Mouse (Mus musculus) left cerebral cortex, adult 18-20 months (tissue): ENCODE measurements at regions not wholly inside any gene's neighbourhood (a gene's known extent, or its start where the extent isn't known, plus 50 kb on each side); places are given as distances from the start of the nearest gene placed in this dataset.

Experiments used
- DNase-seq, 2 experiments: peaks; one replicate each; pipeline ENCODE4 v3.0.0; 2021 to 2022; ENCODE audit warnings: low spot score in 2 of 2, mixed read lengths in 1 of 2

DNA sequence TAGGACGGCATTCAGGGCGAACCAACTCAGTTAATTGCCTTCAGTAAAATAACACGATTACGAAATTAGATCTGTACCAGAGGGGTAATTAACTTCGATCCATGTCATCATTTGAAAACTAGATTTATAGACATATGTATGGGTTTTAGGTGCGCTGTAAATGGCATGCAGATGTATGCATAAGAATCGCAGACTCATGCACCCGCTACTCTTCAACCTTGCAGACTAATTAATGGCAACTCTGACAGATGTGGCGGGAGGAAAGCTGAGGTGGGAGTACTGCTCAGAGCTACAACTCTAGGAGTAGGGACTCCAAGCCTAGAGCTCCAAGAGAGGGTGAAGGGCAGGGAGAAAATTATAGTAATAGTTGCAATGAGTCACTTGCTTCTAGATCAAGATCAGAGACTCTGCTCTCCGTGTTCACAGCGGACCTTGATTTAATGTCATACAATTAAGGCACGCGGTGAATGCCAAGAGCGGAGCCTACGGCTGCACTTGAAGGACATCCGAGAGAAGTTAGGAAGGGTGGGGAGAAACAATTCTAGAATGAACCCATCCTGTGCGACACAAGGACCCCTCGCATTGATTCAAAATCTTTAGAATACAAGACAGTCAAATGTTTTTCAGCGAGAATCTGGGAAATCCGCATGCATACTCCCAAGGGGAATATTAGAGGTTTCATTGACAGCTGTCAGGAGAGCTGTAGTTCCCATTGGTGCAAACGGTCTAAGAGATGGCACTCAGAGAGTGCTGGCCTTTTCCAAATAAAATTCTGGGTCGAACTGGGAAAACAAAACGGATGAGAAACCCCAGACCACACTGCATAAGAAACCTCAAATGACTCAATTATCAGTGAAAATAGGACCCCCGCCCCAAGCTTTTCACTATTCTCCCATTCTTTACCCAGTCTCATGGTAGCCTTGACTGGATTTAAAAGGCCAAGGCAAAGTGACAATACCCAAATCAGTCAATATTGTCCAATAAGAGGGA is 152.6 kb upstream of the Cypt12 start:
- no peak for DNase-seq

DNA sequence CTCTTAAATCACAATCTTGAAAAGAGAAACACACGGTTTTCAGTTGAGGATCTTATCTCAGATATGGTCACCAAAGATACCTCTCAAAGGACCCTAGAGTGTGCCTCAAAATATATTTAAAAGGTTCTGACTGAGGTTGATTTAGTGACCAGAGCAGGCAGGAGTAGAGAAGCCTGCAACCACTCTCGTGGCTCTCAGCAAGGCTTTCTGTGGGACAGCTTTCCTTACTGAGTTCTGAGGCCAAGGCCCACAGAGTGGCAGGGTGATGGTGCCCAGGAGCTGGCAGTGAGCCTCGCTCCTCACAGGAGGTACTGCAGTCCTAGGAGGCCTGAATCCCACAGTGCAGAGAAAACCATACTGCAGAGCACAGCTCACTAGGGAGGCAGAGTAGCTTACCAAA is 151.4 kb upstream of the Cypt12 start:
- DNase-seq, result no peak

DNA sequence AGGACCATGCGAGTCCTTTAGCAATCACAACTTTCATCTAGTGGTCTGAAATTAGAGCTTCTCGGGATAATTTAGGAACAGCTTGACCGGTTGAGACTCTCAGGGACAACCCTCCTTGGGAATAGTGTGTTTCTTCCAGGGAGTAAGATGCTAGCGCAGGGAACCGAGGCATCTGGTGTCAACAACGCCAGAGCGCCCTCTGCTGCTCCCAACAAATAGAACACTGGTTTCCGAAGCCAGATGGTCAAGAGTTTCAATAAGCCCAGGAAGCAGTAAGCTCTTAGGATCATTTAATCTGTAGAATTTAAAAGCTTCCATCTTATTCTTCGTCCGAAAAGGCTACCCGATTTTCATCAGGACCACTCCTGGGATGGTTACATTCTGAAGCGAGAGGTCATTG is 149.8 kb upstream of the Cypt12 start:
- DNase-seq, result peak; percentile 85 to 86

DNA sequence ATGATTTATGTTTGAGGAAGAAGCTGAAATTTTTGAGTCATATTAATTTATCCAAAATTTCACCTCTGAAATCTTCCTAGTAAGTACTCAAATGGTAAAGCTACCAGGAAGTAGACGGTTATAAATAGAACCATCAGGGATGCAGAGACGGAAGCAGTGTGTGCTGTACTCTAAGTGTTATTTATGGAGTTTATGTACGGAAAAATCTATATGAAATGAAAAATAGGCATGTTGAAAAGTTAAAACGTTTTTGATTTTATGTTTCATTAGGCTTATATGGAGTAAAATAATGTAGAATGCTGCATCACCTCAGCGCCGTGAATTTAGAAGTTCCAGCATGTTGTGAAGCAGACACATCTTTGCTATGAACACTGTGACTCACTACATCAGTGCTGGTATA is 149.1 kb upstream of the Cypt12 start:
- DNase-seq, result no peak

DNA sequence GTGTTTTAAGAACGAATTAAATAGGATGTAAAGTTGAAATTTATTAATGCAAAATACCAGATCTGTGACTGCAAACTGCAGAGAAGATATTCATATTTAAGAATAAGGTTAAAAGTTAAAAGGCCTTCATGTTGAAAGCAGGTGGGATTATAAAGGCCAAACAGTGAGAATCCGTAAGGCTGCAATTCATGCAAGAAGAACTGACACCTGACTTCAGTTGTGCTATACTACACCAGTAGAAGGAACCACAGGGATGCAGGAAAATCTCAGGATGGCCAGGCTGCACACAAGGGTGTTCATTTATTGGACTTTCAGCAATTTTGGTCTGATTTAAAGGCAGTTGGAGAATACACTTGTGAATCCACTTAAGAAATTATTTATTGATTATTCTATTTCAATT is 147.4 kb upstream of the Cypt12 start:
- DNase-seq, result no peak

DNA sequence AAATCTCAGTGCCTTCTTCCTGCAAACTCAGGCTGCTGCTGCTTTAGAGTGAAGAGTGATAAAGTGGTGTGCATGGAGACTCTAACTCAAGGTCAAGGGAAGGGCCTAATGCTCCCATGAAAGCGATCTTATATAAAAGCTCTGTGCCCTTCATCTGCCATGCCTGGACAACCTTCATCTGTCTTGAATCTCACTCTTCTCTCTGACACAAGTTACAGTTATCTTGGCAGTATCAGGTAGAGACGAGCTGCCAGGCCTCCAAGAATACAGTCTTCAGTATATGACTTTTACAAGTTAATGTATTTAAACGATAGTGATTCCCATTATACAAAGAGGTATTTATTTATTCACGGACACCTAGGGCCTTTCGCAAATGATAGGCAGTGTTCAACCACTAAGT is 146.7 kb upstream of the Cypt12 start:
- DNase-seq, result no peak

DNA sequence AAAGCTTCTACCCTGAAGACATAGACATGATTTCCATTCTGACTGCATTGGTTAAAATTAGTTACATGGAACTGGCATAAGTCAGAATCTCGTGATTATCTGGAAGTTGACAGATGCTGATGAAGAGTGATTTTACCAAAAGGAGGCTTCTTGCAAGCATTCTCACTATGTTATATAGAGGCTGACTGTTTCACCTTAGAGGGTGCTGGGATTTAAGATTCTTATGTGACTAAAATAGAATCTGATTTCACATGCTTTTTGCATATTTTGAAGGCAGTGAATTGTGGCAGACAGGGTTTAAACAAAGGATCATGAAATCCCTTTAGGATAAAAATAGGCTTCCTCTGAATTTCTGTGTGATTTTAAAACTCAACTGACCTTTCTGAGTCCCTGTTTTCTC is 143.0 kb upstream of the Cypt12 start:
- DNase-seq, result no peak

DNA sequence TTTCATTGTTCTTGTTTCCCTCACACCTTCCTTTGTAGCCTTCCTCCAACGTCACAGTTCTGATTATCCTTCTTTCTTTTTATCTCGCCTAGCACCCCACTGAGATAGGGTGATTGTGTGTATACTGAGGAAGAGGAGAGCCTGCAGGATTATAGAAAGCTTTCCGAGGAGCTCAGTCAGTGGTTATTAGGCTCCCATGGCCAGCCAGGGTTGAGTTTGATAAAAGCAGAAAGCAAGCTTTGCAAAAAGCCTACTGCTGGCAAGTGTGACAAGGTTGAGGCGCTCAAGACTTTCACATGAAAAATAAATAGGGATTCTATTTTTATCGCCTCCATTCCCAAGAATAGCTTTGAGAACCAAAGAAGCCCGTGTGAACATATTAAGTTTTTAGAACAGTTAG is 136.9 kb upstream of the Cypt12 start:
- DNase-seq, result no peak

DNA sequence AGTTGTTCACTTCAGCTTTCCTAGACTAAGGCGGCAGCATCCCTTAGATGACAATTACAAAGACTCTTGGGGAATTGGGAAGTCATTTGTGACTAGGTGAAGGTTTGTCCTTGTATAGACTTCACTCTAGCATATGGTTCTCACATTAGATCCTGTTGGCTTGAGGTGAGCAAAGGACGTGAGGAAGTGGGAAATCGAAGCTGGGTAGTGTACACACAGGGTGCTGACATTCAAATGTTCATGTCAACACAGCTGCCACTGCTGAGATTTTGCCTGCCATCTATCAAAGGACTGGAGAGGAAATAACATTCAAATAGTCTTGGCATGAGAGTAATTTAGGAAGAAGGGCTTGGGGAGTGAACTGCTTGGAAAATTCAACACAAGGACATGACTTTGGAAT is 124.0 kb upstream of the Cypt12 start:
- DNase-seq, result no peak

DNA sequence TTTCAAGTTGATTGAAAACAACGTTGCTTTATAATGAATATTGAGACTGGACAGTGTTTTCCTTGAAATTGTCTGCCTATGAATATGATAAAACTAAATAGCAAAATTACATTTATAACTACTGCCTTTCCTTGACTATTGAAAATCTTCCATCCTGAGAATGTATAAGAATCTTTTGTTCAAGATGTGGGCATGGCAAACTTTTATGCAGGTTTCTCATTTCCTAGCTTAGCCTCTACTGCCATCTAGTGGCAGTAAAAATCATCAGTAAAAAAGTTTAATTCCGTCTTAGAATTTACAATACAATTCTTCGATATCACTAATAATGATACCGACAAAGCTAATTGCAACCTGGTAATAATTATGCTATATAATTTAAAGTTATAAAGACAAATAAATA is 123.5 kb upstream of the Cypt12 start:
- DNase-seq, result no peak

DNA sequence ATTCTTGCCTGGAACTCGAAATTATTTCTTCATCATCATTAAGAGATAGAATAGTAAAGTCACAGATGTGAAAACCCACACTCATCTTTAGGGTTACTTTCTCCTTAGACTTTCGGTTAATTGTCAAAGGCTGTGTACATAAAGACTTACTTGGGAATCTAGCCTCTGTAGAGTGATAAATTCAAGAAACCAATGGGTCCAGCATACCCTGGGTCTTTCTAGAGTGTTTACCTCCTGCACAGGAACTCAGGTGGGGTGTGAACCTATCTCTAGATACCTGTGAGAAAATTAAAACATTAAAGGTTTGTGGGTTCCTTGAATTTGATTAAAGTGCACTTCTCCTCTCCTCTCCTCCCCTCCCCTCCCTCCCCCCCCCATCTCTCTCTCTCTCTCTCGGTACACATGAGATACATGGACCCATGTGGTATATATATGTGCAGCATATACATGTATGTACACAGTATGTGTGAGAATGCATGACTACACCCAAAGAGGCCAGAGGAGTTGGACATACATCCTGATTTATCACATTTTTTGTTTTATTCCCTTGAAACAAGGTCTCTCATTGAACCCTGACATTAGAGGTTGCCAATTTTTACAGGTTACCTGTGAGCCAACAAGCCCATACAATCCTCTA is 122.8 kb upstream of the Cypt12 start:
- DNase-seq, result no peak

DNA sequence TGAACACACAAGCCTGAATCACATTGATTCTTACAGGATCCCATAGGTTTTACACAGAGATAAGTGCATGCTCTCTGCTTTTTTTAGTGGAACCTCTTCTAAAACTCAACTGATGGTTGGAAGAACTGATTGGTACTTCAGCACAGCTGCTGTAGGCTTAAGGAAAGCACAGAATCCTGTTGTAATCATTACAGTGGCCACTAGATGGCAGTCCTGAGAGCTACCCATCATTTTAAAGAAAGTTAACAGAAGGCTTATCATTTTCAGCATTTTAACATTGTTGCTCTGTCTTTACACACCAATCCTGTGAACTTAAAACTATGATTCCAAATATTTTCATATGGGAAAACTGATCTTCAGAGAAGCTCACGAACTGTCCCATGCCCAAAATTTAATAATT is 113.5 kb upstream of the Cypt12 start:
- DNase-seq, result peak; percentile 83 to 90

DNA sequence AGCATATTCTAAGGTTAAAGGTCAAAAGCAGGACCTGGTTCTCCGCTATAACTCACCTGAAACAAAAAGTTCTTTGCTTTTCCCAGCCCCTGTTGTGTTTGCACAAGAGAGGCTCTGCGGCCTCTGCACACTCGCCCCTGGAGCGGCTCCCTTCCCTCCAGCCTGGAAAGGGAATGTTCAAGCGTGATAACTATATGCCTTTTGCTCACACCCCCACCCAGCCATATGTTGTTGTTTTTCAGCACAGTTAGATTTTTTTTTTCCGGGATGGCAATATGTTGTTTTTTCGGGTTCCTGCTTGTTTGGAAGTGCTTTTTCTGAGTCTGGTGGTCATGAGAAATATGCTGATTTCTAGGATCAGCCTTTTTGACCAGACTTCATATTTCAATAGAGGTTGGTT is 100.6 kb upstream of the Cypt12 start:
- DNase-seq, result peak; percentile 22 to 61

DNA sequence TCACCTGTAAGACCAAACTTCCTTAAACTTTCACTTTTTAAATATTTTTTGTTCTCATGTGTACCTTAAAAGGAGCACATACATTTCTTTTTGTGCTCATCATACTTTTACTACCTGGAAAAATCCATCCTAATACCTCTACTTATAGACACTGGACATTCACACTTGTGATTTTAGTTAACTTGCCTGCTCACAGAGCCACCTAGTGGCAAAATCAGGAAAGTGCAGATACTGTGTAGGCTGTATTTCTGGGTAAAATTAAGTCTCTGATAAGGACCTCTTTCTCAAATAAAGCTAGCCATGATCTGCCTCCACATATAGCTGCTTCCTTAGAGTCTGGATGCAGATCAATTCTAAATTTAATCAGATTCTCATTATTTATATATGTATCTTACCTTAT is 100.0 kb upstream of the Cypt12 start:
- peak in 1 of 2 experiments; percentile 15 for DNase-seq

DNA sequence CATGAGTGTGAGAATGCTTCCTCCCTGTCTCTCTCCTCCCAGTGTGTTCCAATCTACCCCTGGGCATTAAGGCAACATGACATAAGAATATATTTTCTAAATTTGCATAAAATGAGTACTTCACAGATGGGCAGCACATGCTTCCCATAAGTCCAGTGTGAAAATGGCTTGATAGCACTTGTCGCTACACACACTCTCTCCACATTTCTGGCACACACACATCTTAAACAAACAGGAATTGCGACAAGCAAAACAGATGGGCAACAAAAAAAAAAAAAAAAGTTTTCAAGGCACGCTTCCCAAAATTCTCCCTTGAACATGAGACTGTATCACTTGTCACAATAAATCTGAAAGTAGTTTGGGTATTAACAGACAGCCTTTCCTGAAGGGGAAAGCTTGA is 85.8 kb upstream of the Cypt12 start:
- DNase-seq, result no peak

DNA sequence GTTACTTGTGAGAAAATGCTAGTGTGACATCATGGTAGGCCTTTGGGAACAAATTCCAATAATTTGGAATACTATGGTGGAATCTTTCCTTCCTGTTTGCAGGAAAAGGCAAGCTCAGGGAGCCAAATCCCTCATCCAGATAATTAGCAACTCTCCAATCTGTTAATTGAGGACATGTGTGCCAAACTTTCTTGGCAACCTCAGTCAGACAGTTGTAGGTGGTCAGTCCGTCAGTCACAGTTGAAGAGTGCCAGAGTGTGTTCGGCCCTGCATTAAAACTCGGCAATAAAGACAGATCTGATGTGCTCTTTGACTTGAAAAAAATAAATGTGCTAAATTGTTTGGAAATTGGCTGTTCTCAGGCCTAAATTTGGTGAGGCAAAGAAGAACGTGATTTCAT is 83.1 kb upstream of the Cypt12 start:
- DNase-seq, result no peak

DNA sequence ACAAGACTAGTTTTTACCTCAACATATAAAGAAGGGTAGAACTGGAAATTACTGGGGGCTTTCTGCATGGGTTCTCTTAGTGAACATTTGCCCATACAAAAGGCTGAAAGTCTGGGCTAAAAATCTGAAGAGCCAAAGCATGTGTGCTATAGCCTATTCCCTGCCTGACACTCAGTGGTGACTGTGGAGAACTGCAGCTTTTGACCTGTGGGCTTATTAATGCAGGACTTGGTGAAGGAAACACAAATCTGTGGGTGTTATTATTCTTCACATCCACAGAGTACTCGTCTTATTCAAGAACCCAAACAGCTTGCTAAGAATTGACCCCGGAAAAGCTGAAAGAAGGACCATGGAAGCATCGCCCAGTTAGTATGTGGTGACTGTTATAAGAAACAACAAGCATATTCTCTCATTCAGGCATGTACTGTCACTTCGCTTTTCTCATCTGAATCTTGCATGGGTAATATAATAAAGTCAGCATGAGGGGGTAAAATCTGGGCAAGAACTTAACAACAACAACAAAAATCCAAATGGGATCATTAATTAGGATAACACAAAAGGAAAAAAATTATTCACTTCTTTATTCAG is 77.2 kb upstream of the Cypt12 start:
- DNase-seq, result peak in 1 of 2 experiments; percentile 8

DNA sequence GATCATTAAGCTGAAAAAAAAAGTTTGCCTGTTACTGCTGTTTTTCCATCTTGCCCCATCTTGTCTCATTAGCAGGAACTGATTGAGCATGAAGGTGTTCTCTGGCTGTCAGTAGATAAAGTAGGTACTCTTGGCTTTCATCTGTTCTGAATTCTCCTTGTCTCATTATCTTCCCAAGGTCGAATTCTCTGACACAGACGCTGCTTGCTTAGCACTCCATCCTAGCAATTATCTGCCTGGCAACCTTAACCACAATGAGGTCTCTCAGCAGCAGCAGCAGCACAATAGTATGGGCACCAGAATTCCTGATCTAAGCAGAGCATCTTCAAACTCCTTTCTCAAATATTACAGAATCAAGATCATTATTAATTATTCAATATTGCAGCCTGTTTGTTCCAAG is 52.3 kb upstream of the Cypt12 start:
- DNase-seq, result no peak

DNA sequence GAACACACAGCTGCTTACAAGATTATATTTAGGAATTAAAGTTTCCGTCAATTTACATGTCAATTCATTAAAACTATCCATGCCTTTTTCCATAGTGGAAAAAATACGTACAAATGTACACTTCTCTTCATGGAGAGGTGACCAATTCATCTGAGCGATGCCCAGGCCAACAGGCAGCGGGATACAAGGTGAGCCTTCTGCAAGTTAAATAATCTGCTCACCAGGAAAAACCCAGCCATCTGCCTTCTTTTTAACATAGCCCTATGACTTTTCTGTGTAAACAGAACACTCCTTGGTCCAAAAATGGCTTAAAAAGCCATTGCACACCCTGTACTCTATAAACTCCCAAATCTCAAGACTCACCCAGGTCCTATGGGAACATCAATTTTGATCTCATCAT is 51.5 kb upstream of the Cypt12 start:
- DNase-seq, result no peak
